Mouse (Mus musculus): ENCODE measurements around the gene Strip1. TPM values are rescaled to one million over a fixed set of nuclear protein-coding genes. Genes with fewer than 3 reads are reported as not detected.

The Strip1 gene
- polyA plus RNA-seq, 1 experiment, result 86.7 TPM

- WGBS, result 93% methylated on average over 3 of the region's 3 CpGs
- Histone ChIP-seq H3K36me3 (ENCODE audit: control insufficient read depth, insufficient read depth, low read length) (no peaks in the 10 kb centered on the region), H3K4me1 (replicated peaks; ENCODE audit: control insufficient read depth, insufficient read depth, low read length) (no peaks in the 10 kb centered on the region), H3K4me3 (ENCODE audit: control insufficient read depth, insufficient read depth, low read length) (no peak overlapping the region), H3K27ac (ENCODE audit: control insufficient read depth, insufficient read depth, low read length) (no peak overlapping the region), H3K27me3 (ENCODE audit: control insufficient read depth, insufficient read depth, low read length) (no peaks in the 10 kb centered on the region)
- no peak for TF ChIP-seq POLR2A (IDR thresholded peaks at IDR 0.05; ENCODE audit: control insufficient read depth, extremely low read depth, insufficient read depth, low read length, poor library complexity)
- TF ChIP-seq CTCF (IDR thresholded peaks at IDR 0.05; ENCODE audit: borderline replicate concordance, control insufficient read depth, extremely low read depth, insufficient read depth, low read length, poor library complexity), result no peak
- no peak for DNase-seq
Observed at GRCm38 (mm10) chr3:107646947-107647346, 15.5 kb upstream of the Strip1 start.

GRCm38 (mm10) chr3:107637606-107638172 lies 6.2 kb upstream of the Strip1 start:
- no peak for TF ChIP-seq CTCF (IDR thresholded peaks at IDR 0.05; ENCODE audit: borderline replicate concordance, control insufficient read depth, extremely low read depth, insufficient read depth, low read length, poor library complexity)
- TF ChIP-seq POLR2A (IDR thresholded peaks at IDR 0.05; ENCODE audit: control insufficient read depth, extremely low read depth, insufficient read depth, low read length, poor library complexity), result no peak
- Histone ChIP-seq H3K27ac (ENCODE audit: control insufficient read depth, insufficient read depth, low read length) (no peak overlapping the region), H3K4me3 (ENCODE audit: control insufficient read depth, insufficient read depth, low read length) (no peak overlapping the region), H3K27me3 (ENCODE audit: control insufficient read depth, insufficient read depth, low read length) (no peaks in the 10 kb centered on the region), H3K4me1 (replicated peaks; ENCODE audit: control insufficient read depth, insufficient read depth, low read length) (no peaks in the 10 kb centered on the region), H3K36me3 (ENCODE audit: control insufficient read depth, insufficient read depth, low read length) (no peaks in the 10 kb centered on the region)
- no peak for DNase-seq
- 84% methylated on average over 5 of the region's 5 CpGs for WGBS

GRCm38 (mm10) chr3:107636236-107636635 lies 4.7 kb upstream of the Strip1 start:
- H3K4me1 ChIP-seq (replicated peaks; ENCODE audit: control insufficient read depth, insufficient read depth, low read length), result peaks cover 3% of the 10 kb centered on the region; the same call in 1 of the 2 replicates

GRCm38 (mm10) chr3:107635836-107636235 lies 4.3 kb upstream of the Strip1 start:
- Histone ChIP-seq H3K27me3 (ENCODE audit: control insufficient read depth, insufficient read depth, low read length) (no peaks in the 10 kb centered on the region), H3K4me1 (replicated peaks; ENCODE audit: control insufficient read depth, insufficient read depth, low read length) (peaks cover 3% of the 10 kb centered on the region), H3K36me3 (ENCODE audit: control insufficient read depth, insufficient read depth, low read length) (no peaks in the 10 kb centered on the region), H3K27ac (ENCODE audit: control insufficient read depth, insufficient read depth, low read length) (no peak overlapping the region), H3K4me3 (ENCODE audit: control insufficient read depth, insufficient read depth, low read length) (no peak overlapping the region)
- no peak for DNase-seq
- TF ChIP-seq POLR2A (IDR thresholded peaks at IDR 0.05; ENCODE audit: control insufficient read depth, extremely low read depth, insufficient read depth, low read length, poor library complexity) (no peak), CTCF (IDR thresholded peaks at IDR 0.05; ENCODE audit: borderline replicate concordance, control insufficient read depth, extremely low read depth, insufficient read depth, low read length, poor library complexity) (no peak)
- WGBS, result 88% methylated on average over 8 of the region's 8 CpGs

More at GRCm38 (mm10) chr3:107636236-107636635, 4.7 kb upstream of the Strip1 start:
- TF ChIP-seq POLR2A (IDR thresholded peaks at IDR 0.05; ENCODE audit: control insufficient read depth, extremely low read depth, insufficient read depth, low read length, poor library complexity) (no peak), CTCF (IDR thresholded peaks at IDR 0.05; ENCODE audit: borderline replicate concordance, control insufficient read depth, extremely low read depth, insufficient read depth, low read length, poor library complexity) (no peak)
- WGBS, result 88% methylated on average over 3 of the region's 3 CpGs
- DNase-seq, result no peak
- Histone ChIP-seq H3K27me3 (ENCODE audit: control insufficient read depth, insufficient read depth, low read length) (no peaks in the 10 kb centered on the region), H3K27ac (ENCODE audit: control insufficient read depth, insufficient read depth, low read length) (no peak overlapping the region), H3K4me3 (ENCODE audit: control insufficient read depth, insufficient read depth, low read length) (no peak overlapping the region), H3K36me3 (ENCODE audit: control insufficient read depth, insufficient read depth, low read length) (no peaks in the 10 kb centered on the region)

GRCm38 (mm10) chr3:107633906-107634305 lies 2.4 kb upstream of the Strip1 start:
- WGBS, result 97% methylated on average over 9 of the region's 9 CpGs
- no peak overlapping the region for H3K4me3 ChIP-seq (ENCODE audit: control insufficient read depth, insufficient read depth, low read length)
- H3K36me3 ChIP-seq (ENCODE audit: control insufficient read depth, insufficient read depth, low read length), result no peaks in the 10 kb centered on the region
- no peak overlapping the region for H3K27ac ChIP-seq (ENCODE audit: control insufficient read depth, insufficient read depth, low read length)
- peaks cover 7% of the 10 kb centered on the region for H3K4me1 ChIP-seq (replicated peaks; ENCODE audit: control insufficient read depth, insufficient read depth, low read length)
- H3K27me3 ChIP-seq (ENCODE audit: control insufficient read depth, insufficient read depth, low read length), result no peaks in the 10 kb centered on the region
- TF ChIP-seq POLR2A (IDR thresholded peaks at IDR 0.05; ENCODE audit: control insufficient read depth, extremely low read depth, insufficient read depth, low read length, poor library complexity) (no peak), CTCF (IDR thresholded peaks at IDR 0.05; ENCODE audit: borderline replicate concordance, control insufficient read depth, extremely low read depth, insufficient read depth, low read length, poor library complexity) (no peak)
- DNase-seq, result no peak

- no peak overlapping the region for H3K27ac ChIP-seq (ENCODE audit: control insufficient read depth, insufficient read depth, low read length)
- H3K4me1 ChIP-seq (replicated peaks; ENCODE audit: control insufficient read depth, insufficient read depth, low read length), result peaks cover 7% of the 10 kb centered on the region
- no peaks in the 10 kb centered on the region for H3K27me3 ChIP-seq (ENCODE audit: control insufficient read depth, insufficient read depth, low read length)
- 96% methylated on average over 4 of the region's 4 CpGs for WGBS
- H3K4me3 ChIP-seq (ENCODE audit: control insufficient read depth, insufficient read depth, low read length), result no peak overlapping the region
- DNase-seq, result no peak
- H3K36me3 ChIP-seq (ENCODE audit: control insufficient read depth, insufficient read depth, low read length), result no peaks in the 10 kb centered on the region
- TF ChIP-seq POLR2A (IDR thresholded peaks at IDR 0.05; ENCODE audit: control insufficient read depth, extremely low read depth, insufficient read depth, low read length, poor library complexity) (no peak), CTCF (IDR thresholded peaks at IDR 0.05; ENCODE audit: borderline replicate concordance, control insufficient read depth, extremely low read depth, insufficient read depth, low read length, poor library complexity) (no peak)
Observed at GRCm38 (mm10) chr3:107632786-107633185, 1.3 kb upstream of the Strip1 start.

Measured in thymus, adult 2 months (tissue).